Comparison of ENCODE assay signal across 8 mouse cellular contexts in genomic region chr15:96709491-96710351, GRCm38 (mm10). TPM values are rescaled to one million over a fixed set of nuclear protein-coding genes. Genes with fewer than 3 reads are reported as not detected.
DNase-seq lines count a peak whose midpoint lies in the region; ATAC-seq lines count a peak whose summit lies in the region.

No protein-coding gene starts in this region.

- peaks cover 27% of the 10 kb centered on the region for H3K4me1 ChIP-seq in forebrain, embryonic 10.5 days
- H3K4me1 ChIP-seq in heart, embryonic 16.5 days (ENCODE audit: control insufficient read depth, insufficient read depth, low read length) = peaks cover 16% of the 10 kb centered on the region
- H3K4me1 ChIP-seq in liver, embryonic 15.5 days (replicated peaks) = peaks cover 33% of the 10 kb centered on the region
- peaks cover 4% of the 10 kb centered on the region; the same call in 1 of the 2 replicates for H3K4me1 ChIP-seq in neural tube, embryonic 12.5 days

- H3K27ac ChIP-seq in forebrain, embryonic 10.5 days = peak overlapping the region; percentile 99
- H3K27ac ChIP-seq in heart, embryonic 16.5 days (ENCODE audit: low read length) = peak overlapping the region; percentile 99
- H3K27ac ChIP-seq in liver, embryonic 15.5 days (replicated peaks) = peak overlapping the region; percentile 93
- H3K27ac ChIP-seq in neural tube, embryonic 12.5 days = peak overlapping the region; percentile 82

- DNase-seq in CD8-positive naive resting alpha-beta T cell, adult 2 months (ENCODE audit: low read depth in 2 of 2, low spot score in 2 of 2) = peak; percentile 97
- DNase-seq in c-Kit-positive CD71-negative TER-119-negative erythroid progenitor cells, embryonic 14.5 days (ENCODE audit: low read depth) = peak; percentile 94
- peak; percentile 95 for DNase-seq in forebrain, embryonic 10.5 days (ENCODE audit: extremely low spot score, low spot score)
- peak; percentile 96 to 99 for DNase-seq in kidney, postnatal 36 days
- peak; percentile 97 for DNase-seq in telencephalon, adult 2 months (ENCODE audit: low read depth, low spot score)

- H3K36me3 ChIP-seq in forebrain, embryonic 10.5 days (replicated peaks) = no peaks in the 10 kb centered on the region
- H3K36me3 ChIP-seq in heart, embryonic 16.5 days (ENCODE audit: control insufficient read depth, insufficient read depth) = no peaks in the 10 kb centered on the region
- no peaks in the 10 kb centered on the region for H3K36me3 ChIP-seq in liver, embryonic 15.5 days (replicated peaks)
- no peaks in the 10 kb centered on the region for H3K36me3 ChIP-seq in neural tube, embryonic 12.5 days

- 1% methylated on average over 76 of the region's 80 CpGs for WGBS in forebrain, embryonic 10.5 days
- WGBS in heart, embryonic 16.5 days = 1% methylated on average over 78 of the region's 80 CpGs
- WGBS in liver, embryonic 15.5 days (ENCODE audit: insufficient replicate concordance) = under 1% methylated on average over 80 of the region's 80 CpGs
- WGBS in neural tube, embryonic 12.5 days = under 1% methylated on average over 79 of the region's 80 CpGs

- H3K9me3 ChIP-seq in forebrain, embryonic 10.5 days = no peaks in the 10 kb centered on the region
- H3K9me3 ChIP-seq in heart, embryonic 16.5 days (replicated peaks; ENCODE audit: control insufficient read depth, low read length) = no peaks in the 10 kb centered on the region; the same call in 1 of the 2 replicates
- H3K9me3 ChIP-seq in liver, embryonic 15.5 days (replicated peaks) = no peaks in the 10 kb centered on the region
- no peaks in the 10 kb centered on the region for H3K9me3 ChIP-seq in neural tube, embryonic 12.5 days

- peak; percentile 93 for ATAC-seq in heart, embryonic 16.5 days (replicated peaks; ENCODE audit: extremely low read depth, insufficient read depth, low FRiP score)
- ATAC-seq in liver, embryonic 15.5 days (ENCODE audit: insufficient read depth) = peak; percentile 95
- ATAC-seq in neural tube, embryonic 12.5 days (ENCODE audit: low FRiP score, low read depth) = peak; percentile 94

- H3K4me2 ChIP-seq in heart, embryonic 16.5 days (ENCODE audit: low read depth, low read length) = peak overlapping the region; percentile 95
- peak overlapping the region; percentile 100 for H3K4me2 ChIP-seq in liver, embryonic 15.5 days
- H3K4me2 ChIP-seq in neural tube, embryonic 12.5 days (replicated peaks) = peak overlapping the region; percentile 75

- H3K4me3 ChIP-seq in forebrain, embryonic 10.5 days = peak overlapping the region; percentile 67
- H3K4me3 ChIP-seq in heart, embryonic 16.5 days (ENCODE audit: low read length) = peak overlapping the region; percentile 67
- peak overlapping the region; percentile 83 for H3K4me3 ChIP-seq in liver, embryonic 15.5 days (replicated peaks)
- H3K4me3 ChIP-seq in neural tube, embryonic 12.5 days = peak overlapping the region; percentile 53

- peak overlapping the region; percentile 95 for H3K9ac ChIP-seq in heart, embryonic 16.5 days (ENCODE audit: low read length)
- peak overlapping the region; percentile 89 for H3K9ac ChIP-seq in liver, embryonic 15.5 days
- peak overlapping the region; percentile 70 for H3K9ac ChIP-seq in neural tube, embryonic 12.5 days

- H3K27me3 ChIP-seq in forebrain, embryonic 10.5 days (ENCODE audit: poor library complexity, severe bottlenecking) = no peaks in the 10 kb centered on the region
- no peaks in the 10 kb centered on the region for H3K27me3 ChIP-seq in heart, embryonic 16.5 days (ENCODE audit: control insufficient read depth, insufficient read depth, low read length)
- no peaks in the 10 kb centered on the region for H3K27me3 ChIP-seq in liver, embryonic 15.5 days
- no peaks in the 10 kb centered on the region for H3K27me3 ChIP-seq in neural tube, embryonic 12.5 days (replicated peaks)

RNA-seq across cellular contexts. Expression of gene Slc38a2, which starts 10.2 kb away (rescaled TPM):
- polyA plus RNA-seq in forebrain, embryonic 10.5 days (2016; fragmentation: Nextera tagmentation; extraction: Ambion mirVana) = 151 and 159 TPM in 2 replicates
- 178 and 190 TPM in 2 replicates for polyA plus RNA-seq in heart, embryonic 16.5 days (2015; fragmentation: Nextera tagmentation; extraction: Ambion mirVana)
- 33.8 and 33.9 TPM in 2 replicates for polyA plus RNA-seq in liver, embryonic 15.5 days (2015; fragmentation: Nextera tagmentation; extraction: Ambion mirVana)
- polyA plus RNA-seq in neural tube, embryonic 12.5 days (2016; fragmentation: Nextera tagmentation; extraction: Ambion mirVana) = 163 and 176 TPM in 2 replicates

Comparison
In these comparisons a context has a peak if more than half of its experiments do, and no peak if none do; other contexts are left out.
1. Peak in every context shown above with its lines: DNase-seq, ATAC-seq, H3K4me3 ChIP-seq and H3K27ac ChIP-seq.